Mouse (Mus musculus) CH12.LX (cell line): ENCODE measurements around the gene Wdr24. TPM values are rescaled to one million over a fixed set of nuclear protein-coding genes. Genes with fewer than 3 reads are reported as not detected.

Experiments used
- DNase-seq: peaks from one replicate; pipeline ENCODE4 v3.0.0-alpha.2; 2013; ENCODE audit errors: extremely low read depth
- H3K27ac ChIP-seq: 2 replicates; pipeline ENCODE4 v1.5.1; 2012; ENCODE audit warnings: low read depth, mild to moderate bottlenecking, control low read depth, moderate library complexity; ENCODE audit not compliant: insufficient read depth
- H3K27me3 ChIP-seq: replicated peaks from 2 replicates; pipeline ENCODE3; 2012; ENCODE audit warnings: inconsistent platforms
- H3K36me3 ChIP-seq, 2 experiments: replicated peaks in 1 of 2; 2 replicates each; pipeline versions ENCODE3 to v1.6.1; 2012; ENCODE audit warnings: inconsistent platforms in 1 of 2, low read length in 1 of 2, mild to moderate bottlenecking in 1 of 2, mixed read lengths in 1 of 2, moderate library complexity in 1 of 2; ENCODE audit not compliant: control insufficient read depth in 1 of 2, insufficient read depth in 1 of 2
- H3K4me1 ChIP-seq, 2 experiments: 2 replicates each; pipeline ENCODE4 v1.6.1; 2012; ENCODE audit warnings: inconsistent platforms in 1 of 2, moderate library complexity in 1 of 2; ENCODE audit not compliant: insufficient read depth in 2 of 2, control insufficient read depth in 1 of 2
- H3K4me2 ChIP-seq: 2 replicates; pipeline ENCODE4 v1.6.1; 2012; ENCODE audit warnings: low read depth, mild to moderate bottlenecking, control low read depth; ENCODE audit not compliant: poor library complexity, insufficient read depth, severe bottlenecking
- H3K4me3 ChIP-seq, 3 experiments: fragments of 150-350 bp in 1 of 3; sonication (generic) in 1 of 3; replicated peaks in 1 of 3; 2 replicates each; pipeline versions ENCODE3 to v1.5.1; 2011 to 2012; ENCODE audit warnings: low read depth in 2 of 3, low read length in 2 of 3, mild to moderate bottlenecking in 2 of 3, moderate library complexity in 2 of 3, control low read depth in 1 of 3, improper control_type of control experiment in 1 of 3, inconsistent platforms in 1 of 3, mixed read lengths in 1 of 3; ENCODE audit not compliant: poor library complexity in 1 of 3
- H3K79me2 ChIP-seq: replicated peaks from 2 replicates; pipeline ENCODE4 v1.6.1; 2012; ENCODE audit warnings: mild to moderate bottlenecking, moderate library complexity; ENCODE audit not compliant: control insufficient read depth, poor library complexity, insufficient read depth, severe bottlenecking; ENCODE audit errors: extremely low read depth
- H3K9ac ChIP-seq: 2 replicates; pipeline ENCODE4 v1.6.1; 2012; ENCODE audit warnings: low read depth, mild to moderate bottlenecking, control low read depth, moderate library complexity; ENCODE audit not compliant: insufficient read depth
- H3K9me3 ChIP-seq: replicated peaks from 2 replicates; pipeline ENCODE3; 2012; ENCODE audit warnings: low read length, inconsistent platforms, mixed read lengths
- BHLHE40 ChIP-seq: IDR thresholded peaks from 2 replicates; pipeline ENCODE4 v1.6.1; 2011; ENCODE audit warnings: mild to moderate bottlenecking, low read depth, low read length, improper control_type of control experiment
- CHD2 ChIP-seq: IDR thresholded peaks from 2 replicates; pipeline ENCODE4 v1.6.1; 2011; ENCODE audit warnings: low read length, improper control_type of control experiment
- ELF1 ChIP-seq: IDR thresholded peaks from 2 replicates; pipeline ENCODE4 v1.6.1; 2014; ENCODE audit warnings: low read depth, mild to moderate bottlenecking, inconsistent platforms, low read length, improper control_type of control experiment
- HCFC1 ChIP-seq: IDR thresholded peaks from 2 replicates; pipeline ENCODE4 v1.6.1; 2012; ENCODE audit warnings: low read depth, mild to moderate bottlenecking, inconsistent platforms, low read length, improper control_type of control experiment
- KAT2A ChIP-seq: IDR thresholded peaks from 2 replicates; pipeline ENCODE4 v1.6.1; 2012; ENCODE audit warnings: low read length, improper control_type of control experiment, inconsistent platforms; ENCODE audit not compliant: insufficient replicate concordance
- MAFK ChIP-seq: IDR thresholded peaks from 2 replicates; pipeline ENCODE4 v1.6.1; 2011; ENCODE audit warnings: low read length, improper control_type of control experiment; ENCODE audit not compliant: insufficient replicate concordance
- MAZ ChIP-seq: IDR thresholded peaks from 2 replicates; pipeline ENCODE4 v1.6.1; 2012; ENCODE audit warnings: low read depth, mild to moderate bottlenecking, inconsistent platforms, low read length, improper control_type of control experiment, moderate library complexity
- MXI1 ChIP-seq: IDR thresholded peaks from 2 replicates; pipeline ENCODE4 v1.6.1; 2011; ENCODE audit warnings: mild to moderate bottlenecking, low read depth, low read length, improper control_type of control experiment
- NELFE ChIP-seq: IDR thresholded peaks from 2 replicates; pipeline ENCODE4 v1.6.1; 2011; ENCODE audit warnings: low read depth, low read length, improper control_type of control experiment
- NRF1 ChIP-seq: IDR thresholded peaks from 2 replicates; pipeline ENCODE4 v1.6.1; 2014; ENCODE audit warnings: low read depth, mild to moderate bottlenecking, inconsistent platforms, low read length, improper control_type of control experiment, moderate library complexity
- POLR2A ChIP-seq: IDR thresholded peaks from 2 replicates; pipeline ENCODE4 v1.6.1; 2011; ENCODE audit warnings: low read depth, mild to moderate bottlenecking, improper control_type of control experiment, low read length
- POLR2AphosphoS2 ChIP-seq: IDR thresholded peaks from 2 replicates; pipeline ENCODE4 v1.6.1; 2011; ENCODE audit warnings: low read depth, low read length, improper control_type of control experiment
- RAD21 ChIP-seq: IDR thresholded peaks from 2 replicates; pipeline ENCODE4 v1.6.1; 2011; ENCODE audit warnings: low read depth, mild to moderate bottlenecking, low read length, improper control_type of control experiment, moderate library complexity
- RCOR1 ChIP-seq: conservative IDR thresholded peaks from 2 replicates; pipeline ENCODE4 v1.6.1; 2012; ENCODE audit warnings: low read depth, mild to moderate bottlenecking, inconsistent platforms, low read length, improper control_type of control experiment
- SMC3 ChIP-seq: IDR thresholded peaks from 2 replicates; pipeline ENCODE4 v1.6.1; 2011; ENCODE audit warnings: low read depth, low read length, improper control_type of control experiment
- TBP ChIP-seq: conservative IDR thresholded peaks from 2 replicates; pipeline ENCODE4 v1.6.1; 2011; ENCODE audit warnings: low read depth, low read length, improper control_type of control experiment
- UBTF ChIP-seq: IDR thresholded peaks from 2 replicates; pipeline ENCODE4 v1.6.1; 2012; ENCODE audit warnings: low read depth, mild to moderate bottlenecking, inconsistent platforms, low read length, improper control_type of control experiment, moderate library complexity
- ZMIZ1 ChIP-seq: IDR thresholded peaks from 2 replicates; pipeline ENCODE4 v1.6.1; 2012; ENCODE audit warnings: low read depth, mild to moderate bottlenecking, inconsistent platforms, low read length, improper control_type of control experiment
- dilution Hi-C: fragments of 300-500 bp; cut with MboI; formaldehyde crosslinking; loops from 2 replicates; pipeline ENCODE4 v1.14.3; 2020; ENCODE audit warnings: low sequenced_read_pairs; ENCODE audit not compliant: extremely low pct_unique_long_range_greater_than_20kb, extremely low pct_ligation_motif_present
- in situ Hi-C: fragments of 300-500 bp; cut with MboI; formaldehyde crosslinking; loops from 3 replicates; pipeline ENCODE4 v1.14.3; 2019; ENCODE audit warnings: low sequenced_read_pairs, low pct_ligation_motif_present, low pct_unique_long_range_greater_than_20kb, mixed read lengths
- polyA plus RNA-seq: library from polyadenylated mRNA; unstranded; fragments of >175 nt; gene quantifications from 2 replicates; pipeline ENCODE4 v1.2.1, GENCODE M21; 2012; ENCODE audit warnings: low read depth; ENCODE audit not compliant: insufficient read length
- total RNA-seq, 2 experiments: library from RNA; depleted of rRNA; stranded (reverse); fragments of 300-350 nt in 1 of 2; fragments of >200 nt in 1 of 2; gene quantifications; 2 replicates each; pipeline ENCODE4 v1.2.3; 2012 to 2014

The Wdr24 gene
- total and polyA plus RNA-seq, 3 experiments, result 20.4 to 28.6 (median 20.9) TPM

DNA sequence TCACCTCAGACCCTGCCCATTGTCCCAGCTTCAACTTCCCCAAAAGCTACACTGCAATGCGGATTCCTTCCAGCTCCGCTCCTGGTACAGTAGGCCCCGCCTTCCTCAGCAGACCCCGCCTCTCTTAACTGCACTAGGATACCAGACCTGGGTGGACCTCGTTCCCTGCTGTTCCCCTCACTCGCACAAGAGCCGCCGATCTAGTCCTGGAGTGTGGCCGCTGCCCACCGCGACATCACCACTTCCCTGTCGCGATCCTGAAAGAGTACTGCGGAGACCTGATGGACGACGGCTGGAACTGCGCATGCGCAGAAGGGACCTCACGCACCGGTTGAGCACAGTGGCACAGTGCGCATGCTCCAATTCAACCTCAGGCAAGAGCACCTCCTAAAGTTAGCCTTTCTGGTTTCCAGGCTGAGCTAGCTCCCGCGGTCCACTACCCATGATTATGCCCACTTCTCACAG, 38.1 kb upstream of the Wdr24 start, which contains the start of gene Haghl:
Gene Haghl (minus strand): TSS at position 393 of the 465 bp plus-strand sequence.
- dilution Hi-C loops, result no loop called here

DNA sequence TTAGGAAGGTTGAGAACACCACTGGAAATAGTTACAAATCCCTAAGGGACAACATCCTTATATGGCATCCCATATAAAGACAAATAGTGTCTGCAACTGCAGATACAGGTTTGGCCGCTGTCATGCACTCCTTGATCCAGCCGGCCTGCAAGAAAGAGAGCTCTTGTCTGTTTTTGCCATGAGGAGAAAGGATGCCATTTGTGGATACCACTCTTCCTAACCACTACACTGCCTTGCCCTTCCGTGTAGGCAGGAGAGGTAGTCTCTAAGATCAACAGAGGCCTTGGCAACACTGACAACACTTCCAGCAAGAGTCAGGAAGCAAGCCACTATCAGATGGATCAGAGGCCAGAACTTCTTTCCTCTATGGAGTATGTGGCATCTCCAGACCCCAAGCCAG, 37.1 kb upstream of the Wdr24 start, which contains the start of gene Ccdc78:
Gene Ccdc78 (plus strand): TSS at position 301 of the 400 bp plus-strand sequence.
- H3K27ac ChIP-seq, result peak within 1 kb of the TSS; percentile 50; the same call in 1 of the 2 replicates
- dilution Hi-C loops, result no loop called here

More for the DNA sequence above, 38.1 kb upstream of the Wdr24 start, which contains the start of gene Haghl:
- no peaks in the 10 kb centered on the region for H3K27me3 ChIP-seq
- peak within 1 kb of the TSS; percentile 50; the same call in 1 of the 2 replicates for H3K27ac ChIP-seq
- H3K4me3 ChIP-seq, result peak within 1 kb of the TSS; percentile 65 to 81 (median 73)
- no peaks in the 10 kb centered on the region for H3K79me2 ChIP-seq
- H3K9me3 ChIP-seq, result no peaks in the 10 kb centered on the region
- H3K36me3 ChIP-seq, result peaks cover 58 to 80% of the 10 kb centered on the region in 2 experiments
- H3K9ac ChIP-seq, result peak within 1 kb of the TSS; percentile 58
- in situ Hi-C loops, result no loop called here
- H3K4me1 ChIP-seq, result peaks cover 7 to 16% of the 10 kb centered on the region in 2 experiments
- H3K4me2 ChIP-seq, result peak within 1 kb of the TSS; percentile 52
- peak; percentile 98 for DNase-seq
- TF ChIP-seq HCFC1 (peak; percentile 58), RAD21 (no peak), SMC3 (no peak), NRF1 (peak; percentile 100), ZMIZ1 (no peak), RCOR1 (no peak), NELFE (peak; percentile 86), MAZ (no peak), POLR2AphosphoS2 (peak; percentile 91), TBP (peak; percentile 74; the same call in 1 of the 2 replicates), POLR2A (peak; percentile 79), KAT2A (no peak), CHD2 (0 out of 2 replicates have a peak, but pooled peaks have one; percentile 20), MXI1 (0 out of 2 replicates have a peak, but pooled peaks have one; percentile 17), UBTF (no peak), ELF1 (peak; percentile 31; the same call in 1 of the 2 replicates), BHLHE40 (no peak)
- TF ChIP-seq, all 38 proteins: peak for 9

More for the DNA sequence above, 37.1 kb upstream of the Wdr24 start, which contains the start of gene Ccdc78:
- TF ChIP-seq UBTF (no peak), CHD2 (no peak), MAZ (no peak), MAFK (no peak), RAD21 (no peak)
- in situ Hi-C loops, result no loop called here
- H3K9me3 ChIP-seq, result no peaks in the 10 kb centered on the region
- H3K36me3 ChIP-seq, result peaks cover 48 to 76% of the 10 kb centered on the region in 2 experiments
- H3K4me1 ChIP-seq, result peaks cover 7 to 25% of the 10 kb centered on the region in 2 experiments
- no peak for DNase-seq
- H3K79me2 ChIP-seq, result 0 out of 2 replicates have a peak, but pooled peaks cover 3% of the 10 kb centered on the region
- H3K9ac ChIP-seq, result no peak within 1 kb of the TSS; the same call in 1 of the 2 replicates
- peak within 1 kb of the TSS; percentile 52 for H3K4me2 ChIP-seq
- H3K4me3 ChIP-seq, result peak within 1 kb of the TSS; percentile 65 to 81 (median 73)
- H3K27me3 ChIP-seq, result no peaks in the 10 kb centered on the region
